Mouse (Mus musculus) neural tube, embryonic 15.5 days (tissue): Measurements from ENCODE around the gene Cerk. TPM values are rescaled to one million over a fixed set of nuclear protein-coding genes. Genes with fewer than 3 reads are reported as not detected.
A peak's percentile ranks its signal among the peaks of the same experiment; 100 is the strongest.
"Not testable (repeated sequence)": the region's sequence is repeated elsewhere in the genome, so short reads cannot be mapped to it uniquely, and the experiment has no call there.

ENCODE experiments used
- ATAC-seq: fragments of 200-750 bp; cut with Nextera tagmentation; 2 replicates; pipeline ENCODE4 v1.8.0; 2017; ENCODE audit warnings: mild to moderate bottlenecking, moderate TSS enrichment, moderate library complexity; ENCODE audit not compliant: low FRiP score
- H3K27ac ChIP-seq: fragments of 300-500 bp; sonication (generic); replicated peaks from 2 replicates; pipeline ENCODE4 v1.5.1; 2015; ENCODE audit warnings: mild to moderate bottlenecking, inconsistent platforms
- H3K27me3 ChIP-seq: fragments of 300-500 bp; sonication (generic); replicated peaks from 2 replicates; pipeline ENCODE4 v1.6.1; 2015; ENCODE audit warnings: inconsistent platforms
- H3K36me3 ChIP-seq: fragments of 300-500 bp; sonication (generic); 2 replicates; pipeline ENCODE4 v1.6.1; 2015; ENCODE audit warnings: inconsistent platforms
- H3K4me1 ChIP-seq: fragments of 300-500 bp; sonication (generic); 2 replicates; pipeline ENCODE4 v1.6.1; 2015; ENCODE audit warnings: inconsistent platforms
- H3K4me2 ChIP-seq: fragments of 300-500 bp; sonication (generic); 2 replicates; pipeline ENCODE4 v1.6.1; 2015; ENCODE audit warnings: inconsistent platforms, mild to moderate bottlenecking, moderate library complexity
- H3K4me3 ChIP-seq: fragments of 300-500 bp; sonication (generic); replicated peaks from 2 replicates; pipeline ENCODE4 v1.5.1; 2015; ENCODE audit warnings: mild to moderate bottlenecking, inconsistent platforms
- H3K9ac ChIP-seq: fragments of 300-500 bp; sonication (generic); replicated peaks from 2 replicates; pipeline ENCODE4 v1.6.1; 2015; ENCODE audit warnings: mild to moderate bottlenecking, inconsistent platforms
- H3K9me3 ChIP-seq: fragments of 300-500 bp; sonication (generic); replicated peaks from 2 replicates; pipeline ENCODE4 v1.6.1; 2016; ENCODE audit warnings: inconsistent platforms
- WGBS: fragments of 180-500 bp; shearing (Covaris S2); methylation state at CpG from one replicate; pipeline ENCODE4 v1.1.7; 2015; ENCODE audit warnings: mixed read lengths; 5-methylcytosine and 5-hydroxymethylcytosine counted together
- polyA plus RNA-seq: library from polyadenylated mRNA; unstranded; fragments of >200 nt; fragmentation: Nextera tagmentation; extraction: Ambion mirVana; gene quantifications from 2 replicates; pipeline ENCODE4 v1.2.1, GENCODE M21; 2015

Gene Cerk
- polyA plus RNA-seq, 1 experiment from 2014 or later: 27.5 TPM

- H3K9ac ChIP-seq, H3K36me3 ChIP-seq, H3K4me1 ChIP-seq, H3K27me3 ChIP-seq, H3K4me3 ChIP-seq, ATAC-seq, H3K4me2 ChIP-seq, H3K9me3 ChIP-seq, H3K27ac ChIP-seq: not testable (repeated sequence)
- WGBS: 81% methylated on average over 11 of the region's 11 CpGs
Observed at GRCm38 (mm10) chr15:86221901-86222300, 36.0 kb upstream of the Cerk start.

- Histone ChIP-seq H3K4me2 (no peak overlapping the region), H3K9ac (no peak overlapping the region), H3K36me3 (no peaks in the 10 kb centered on the region), H3K27ac (no peak overlapping the region), H3K4me1 (peaks cover under 1% of the 10 kb centered on the region), H3K9me3 (no peaks in the 10 kb centered on the region), H3K27me3 (no peaks in the 10 kb centered on the region), H3K4me3 (no peak overlapping the region)
- no peak for ATAC-seq
- WGBS: 83% methylated on average over 4 of the region's 4 CpGs
Observed at GRCm38 (mm10) chr15:86221369-86221768, 35.4 kb upstream of the Cerk start.

DNA sequence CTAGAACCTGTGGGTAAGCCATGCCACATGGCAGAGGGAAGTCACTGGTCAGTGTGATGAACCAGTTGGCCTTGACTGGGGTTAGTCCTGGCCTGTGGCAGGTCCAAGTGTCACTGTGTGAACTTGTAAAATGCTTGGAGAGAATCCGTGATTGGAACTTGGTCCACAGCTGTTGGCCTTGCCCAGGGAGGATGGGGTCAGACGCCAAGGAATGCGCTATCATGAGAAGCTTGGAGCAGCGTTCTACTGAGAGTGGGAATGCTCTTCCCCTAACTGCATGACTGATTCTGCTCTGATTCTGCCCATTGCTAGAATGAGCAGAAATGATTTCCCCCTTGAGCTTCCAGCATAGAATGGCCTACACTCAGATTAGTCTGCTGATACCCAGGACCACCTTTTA lies 34.8 kb upstream of the Cerk start:
- Histone ChIP-seq H3K9ac (no peak overlapping the region), H3K27ac (no peak overlapping the region), H3K9me3 (no peaks in the 10 kb centered on the region), H3K27me3 (no peaks in the 10 kb centered on the region), H3K36me3 (no peaks in the 10 kb centered on the region), H3K4me2 (no peak overlapping the region), H3K4me1 (peaks cover 3% of the 10 kb centered on the region), H3K4me3 (no peak overlapping the region)
- no peak for ATAC-seq
- 86% methylated on average over 4 of the region's 4 CpGs for WGBS

DNA sequence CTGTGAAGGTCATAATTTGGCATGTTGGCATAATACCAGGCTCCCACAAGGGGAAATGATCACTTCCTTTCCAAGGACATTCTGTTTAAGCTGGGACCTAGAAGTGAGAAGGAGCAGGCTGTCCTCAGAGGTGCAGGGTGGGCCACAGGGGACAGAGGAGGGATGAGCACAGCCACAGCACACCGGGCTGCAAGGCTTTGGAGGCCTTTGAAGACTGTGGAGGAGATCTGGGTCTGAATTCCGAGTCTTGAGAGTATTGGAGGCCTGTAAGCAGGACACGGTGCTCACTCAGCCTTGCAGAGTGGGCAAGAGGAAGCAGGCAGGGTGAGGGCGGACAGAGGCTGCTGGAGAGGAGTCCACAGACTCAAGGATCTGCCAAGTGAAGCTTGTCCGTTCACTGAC lies 34.3 kb upstream of the Cerk start:
- 85% methylated on average over 5 of the region's 5 CpGs for WGBS
- Histone ChIP-seq H3K36me3 (no peaks in the 10 kb centered on the region), H3K9ac (no peak overlapping the region), H3K9me3 (no peaks in the 10 kb centered on the region), H3K27me3 (no peaks in the 10 kb centered on the region), H3K4me3 (no peak overlapping the region), H3K4me1 (peaks cover 6% of the 10 kb centered on the region), H3K4me2 (no peak overlapping the region), H3K27ac (no peak overlapping the region)
- no peak for ATAC-seq

DNA sequence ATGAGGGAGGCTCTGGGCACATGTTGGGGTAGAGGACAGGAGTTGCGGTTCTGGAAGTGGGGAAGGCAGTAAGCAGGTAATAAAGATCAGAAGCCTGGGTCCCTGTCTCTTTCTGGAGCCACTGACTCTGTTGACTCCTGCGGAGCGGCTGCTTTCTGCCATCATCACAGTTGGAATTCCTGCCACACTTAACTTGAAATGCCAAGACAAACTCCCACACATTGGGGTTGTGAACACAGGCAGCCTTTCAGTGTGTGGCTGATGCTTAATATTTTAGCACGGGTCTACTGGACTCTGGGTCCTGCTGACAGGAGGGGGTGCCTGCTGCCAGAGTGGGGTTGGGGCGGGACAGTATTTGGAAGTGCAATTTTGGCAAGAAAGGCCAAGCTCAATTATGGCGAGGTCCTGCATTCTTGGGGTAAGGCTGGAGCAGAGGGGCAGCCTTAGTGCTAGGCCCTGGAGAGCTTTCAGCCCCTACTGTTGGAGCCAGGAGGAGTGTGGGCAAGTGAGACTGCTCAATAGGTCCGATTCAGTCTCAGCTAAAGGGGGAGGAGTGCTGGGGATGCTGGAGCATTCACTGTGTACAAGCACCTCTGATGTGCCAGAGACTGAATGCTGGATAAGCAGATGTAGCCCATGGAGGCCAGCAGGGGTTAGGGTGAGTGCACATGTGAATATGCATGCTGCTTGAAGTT lies 33.7 kb upstream of the Cerk start:
- no peaks in the 10 kb centered on the region for H3K27me3 ChIP-seq
- H3K36me3 ChIP-seq: no peaks in the 10 kb centered on the region
- no peak overlapping the region for H3K27ac ChIP-seq
- no peak overlapping the region for H3K9ac ChIP-seq
- ATAC-seq: no peak
- WGBS: 75% methylated on average over 7 of the region's 7 CpGs
- H3K9me3 ChIP-seq: no peaks in the 10 kb centered on the region
- H3K4me3 ChIP-seq: no peak overlapping the region
- H3K4me2 ChIP-seq: no peak overlapping the region
- H3K4me1 ChIP-seq: peaks cover 12% of the 10 kb centered on the region

DNA sequence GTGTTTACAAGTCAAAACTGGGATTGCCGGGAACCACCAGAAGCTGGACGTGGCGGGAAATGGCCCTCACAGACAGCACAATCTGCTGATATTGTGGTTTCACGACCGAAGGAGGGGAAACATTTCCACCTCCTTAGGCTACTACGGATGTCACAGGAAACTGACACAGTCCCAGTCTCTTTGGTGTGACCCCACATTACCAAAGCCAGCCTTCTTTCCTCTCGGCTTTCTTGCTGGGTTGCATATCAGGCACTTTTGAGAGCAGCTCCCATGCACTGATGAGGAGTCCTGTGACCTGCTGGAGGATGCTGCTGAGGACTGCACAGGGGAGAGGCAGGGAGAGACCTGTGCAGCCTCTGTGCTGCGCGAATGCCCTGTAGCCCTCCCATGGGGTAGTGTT lies 30.7 kb upstream of the Cerk start:
- not testable (repeated sequence) for H3K27me3 ChIP-seq, H3K36me3 ChIP-seq, H3K9ac ChIP-seq, ATAC-seq, H3K27ac ChIP-seq, H3K9me3 ChIP-seq, H3K4me3 ChIP-seq, H3K4me2 ChIP-seq
- H3K4me1 ChIP-seq: peaks cover 29% of the 10 kb centered on the region
- WGBS: 88% methylated on average over 9 of the region's 9 CpGs

DNA sequence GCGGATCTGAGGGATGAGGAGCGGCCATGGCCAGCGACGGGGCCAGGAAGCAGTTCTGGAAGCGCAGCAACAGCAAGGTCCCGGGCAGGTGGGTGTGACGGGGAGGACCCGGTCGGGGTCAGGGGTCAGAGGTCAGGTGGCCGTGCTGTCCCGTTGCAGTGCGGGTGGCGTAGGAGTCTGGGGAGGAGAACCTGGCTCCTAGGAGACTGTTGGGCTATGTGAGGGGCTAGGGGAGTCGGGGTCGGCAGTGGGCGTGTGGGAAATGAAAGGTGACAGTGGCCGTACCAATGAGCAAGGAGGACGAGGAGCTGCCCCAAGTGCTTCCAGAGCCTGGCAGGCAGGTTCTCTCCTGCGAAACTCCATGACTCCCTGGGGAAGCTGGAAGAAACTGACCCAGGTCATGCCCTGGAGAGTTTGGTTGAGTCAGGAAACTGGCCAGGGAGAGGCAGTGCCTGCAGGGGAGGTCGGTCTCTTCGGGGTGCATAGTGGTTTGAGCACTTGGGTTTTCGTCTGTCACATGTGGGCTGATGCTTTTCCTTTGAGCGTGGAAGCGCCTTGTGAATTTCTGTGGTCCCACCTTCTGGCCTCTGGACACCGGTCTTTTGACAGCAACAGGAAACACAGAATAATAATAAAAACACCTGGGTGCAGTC lies 28.7 kb upstream of the Cerk start:
- Histone ChIP-seq H3K4me1 (peaks cover 44% of the 10 kb centered on the region), H3K9me3 (no peaks in the 10 kb centered on the region), H3K27me3 (no peaks in the 10 kb centered on the region), H3K4me2 (peak overlapping the region; percentile 95), H3K36me3 (no peaks in the 10 kb centered on the region), H3K9ac (peak overlapping the region; percentile 82), H3K4me3 (peak overlapping the region; percentile 81), H3K27ac (peak overlapping the region; percentile 95)
- peak; percentile 55; the same call in 1 of the 2 replicates for ATAC-seq
- WGBS: 17% methylated on average over 25 of the region's 25 CpGs

DNA sequence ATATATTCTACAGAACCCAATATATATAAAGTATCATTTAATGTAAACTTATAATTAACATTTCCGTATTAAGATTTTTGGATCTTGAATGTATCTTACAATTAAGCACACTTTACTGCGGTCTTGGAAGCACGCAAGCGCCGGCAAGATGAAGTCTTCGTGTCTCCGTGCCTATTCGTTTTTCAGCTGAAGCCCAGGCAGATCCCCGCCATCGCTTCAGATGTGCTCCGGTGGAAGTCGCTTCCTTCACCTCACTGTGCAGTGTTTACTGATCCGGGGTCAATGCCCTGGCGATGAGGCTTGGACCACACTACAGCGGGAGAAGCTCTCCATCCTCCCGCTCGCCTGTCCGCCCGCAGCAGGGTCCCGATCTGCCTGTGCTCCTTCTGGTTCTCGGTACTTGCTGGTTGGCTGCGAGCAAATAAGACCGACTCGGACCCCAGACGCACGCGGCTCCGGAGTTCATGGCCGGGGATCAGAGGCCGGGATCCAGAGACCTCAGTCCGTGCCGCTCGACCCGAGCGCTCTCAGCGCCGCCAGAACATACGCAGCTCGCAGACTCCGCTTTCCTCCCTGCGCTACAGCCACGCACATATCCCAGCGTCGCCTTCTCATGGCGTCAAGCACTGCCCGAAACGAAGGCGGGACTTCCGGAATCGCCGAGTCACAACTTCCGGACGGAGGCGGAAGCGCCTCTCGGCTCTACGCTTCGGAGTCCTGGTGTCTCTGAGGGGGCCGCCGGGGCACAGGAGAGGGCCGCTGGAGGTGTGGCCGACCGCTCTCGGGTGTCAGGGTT lies 28.0 kb upstream of the Cerk start, which contains the start of gene Tbc1d22a:
Gene Tbc1d22a, plus strand, starts transcription at position 707 of the 796 bp plus-strand sequence.
- ATAC-seq: peak; percentile 92
- Histone ChIP-seq H3K9ac (peak within 1 kb of the TSS; percentile 82), H3K4me2 (peak within 1 kb of the TSS; percentile 95), H3K4me3 (peak within 1 kb of the TSS; percentile 81), H3K9me3 (no peaks in the 10 kb centered on the region), H3K4me1 (peaks cover 47% of the 10 kb centered on the region), H3K27ac (peak within 1 kb of the TSS; percentile 95), H3K36me3 (no peaks in the 10 kb centered on the region), H3K27me3 (no peaks in the 10 kb centered on the region)
- WGBS: under 1% methylated on average over 64 of the region's 64 CpGs

DNA sequence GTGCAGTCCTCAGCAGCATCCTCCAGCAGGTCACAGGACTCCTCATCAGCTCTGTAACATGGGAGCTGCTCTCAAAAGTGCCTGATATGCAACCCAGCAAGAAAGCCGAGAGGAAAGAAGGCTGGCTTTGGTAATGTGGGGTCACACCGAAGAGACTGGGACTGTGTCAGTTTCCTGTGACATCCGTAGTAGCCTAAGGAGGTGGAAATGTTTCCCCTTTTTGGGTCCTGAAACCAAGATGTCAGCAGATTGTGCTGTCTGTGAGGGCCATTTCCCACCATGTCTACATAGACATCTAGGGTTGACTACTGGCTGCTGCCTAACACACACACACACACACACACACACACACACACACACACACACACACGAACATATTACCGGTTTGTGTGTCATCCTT lies 26.3 kb upstream of the Cerk start:
- H3K4me3 ChIP-seq, H3K4me2 ChIP-seq, H3K27me3 ChIP-seq, H3K9me3 ChIP-seq, H3K36me3 ChIP-seq, ATAC-seq, H3K27ac ChIP-seq, H3K9ac ChIP-seq: not testable (repeated sequence)
- 94% methylated on average over 5 of the region's 5 CpGs for WGBS
- peaks cover 47% of the 10 kb centered on the region for H3K4me1 ChIP-seq

GRCm38 (mm10) chr15:86206385-86206784 lies 20.4 kb upstream of the Cerk start:
- no peak overlapping the region for H3K27ac ChIP-seq
- no peak overlapping the region for H3K4me2 ChIP-seq
- WGBS: 43% methylated on average over 4 of the region's 4 CpGs
- peaks cover 21% of the 10 kb centered on the region for H3K4me1 ChIP-seq
- no peak for ATAC-seq
- no peaks in the 10 kb centered on the region for H3K36me3 ChIP-seq
- H3K27me3 ChIP-seq: no peaks in the 10 kb centered on the region
- no peaks in the 10 kb centered on the region for H3K9me3 ChIP-seq
- no peak overlapping the region for H3K4me3 ChIP-seq
- no peak overlapping the region for H3K9ac ChIP-seq

DNA sequence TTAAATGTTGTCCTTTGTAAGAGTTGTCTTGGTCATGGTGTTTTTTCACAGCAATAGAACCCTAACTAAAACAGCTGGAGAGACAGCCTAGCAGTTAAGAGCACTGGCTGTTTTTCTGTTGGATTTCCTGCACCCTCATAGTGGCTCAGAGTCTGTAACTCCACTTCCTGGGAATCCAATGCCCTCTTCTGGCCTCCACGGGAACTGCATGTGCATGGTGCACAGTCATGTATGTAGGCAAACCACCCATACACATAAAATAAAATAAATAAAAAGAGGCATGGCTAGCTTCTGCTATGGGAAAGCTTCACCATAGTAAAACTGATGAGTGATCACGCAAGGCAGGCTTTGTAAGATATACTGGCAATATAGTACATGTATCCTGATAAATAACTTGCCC lies 19.4 kb upstream of the Cerk start:
- Histone ChIP-seq H3K4me3 (no peak overlapping the region), H3K9me3 (no peaks in the 10 kb centered on the region), H3K4me2 (no peak overlapping the region), H3K27ac (no peak overlapping the region), H3K36me3 (no peaks in the 10 kb centered on the region), H3K9ac (no peak overlapping the region), H3K4me1 (peaks cover 15% of the 10 kb centered on the region), H3K27me3 (no peaks in the 10 kb centered on the region)
- 70% methylated on average over 2 of the region's 2 CpGs for WGBS
- no peak for ATAC-seq
